Mouse (Mus musculus): Measurements from ENCODE around the gene Pex7.

GRCm38 (mm10) chr10:19910516-19910915 lies 3.0 kb upstream of the Pex7 start:
- TF ChIP-seq CTCF (IDR thresholded peaks at IDR 0.05; ENCODE audit: insufficient read depth, low read length) (no peak), POLR2A (IDR thresholded peaks at IDR 0.05; ENCODE audit: borderline replicate concordance, extremely low read depth, low read depth, low read length) (no peak)
